Mouse (Mus musculus): ENCODE measurements around the gene Washc2.
"Not testable (repeated sequence)": the region's sequence is repeated elsewhere in the genome, so short reads cannot be mapped to it uniquely, and the experiment has no call there.

Washc2 gene

GRCm38 (mm10) chr6:116207729-116208534, at the start of gene Washc2:
Gene Washc2, plus strand, starts transcription at chr6:116208038.
- DNase-seq (ENCODE audit: low spot score) = peak; percentile 93

GRCm38 (mm10) chr6:116166383-116166782, 41.5 kb upstream of the Washc2 start:
- no peak for DNase-seq (ENCODE audit: low spot score)

GRCm38 (mm10) chr6:116173511-116174099, 34.2 kb upstream of the Washc2 start:
- DNase-seq (ENCODE audit: low spot score) = not testable (repeated sequence)

GRCm38 (mm10) chr6:116178376-116178775, 29.5 kb upstream of the Washc2 start:
- DNase-seq (ENCODE audit: low spot score) = no peak

GRCm38 (mm10) chr6:116180731-116181130, 27.1 kb upstream of the Washc2 start:
- DNase-seq (ENCODE audit: low spot score) = no peak

- no peak for DNase-seq (ENCODE audit: low spot score)
Observed at GRCm38 (mm10) chr6:116183509-116183908, 24.3 kb upstream of the Washc2 start.

GRCm38 (mm10) chr6:116186485-116186884, 21.4 kb upstream of the Washc2 start:
- no peak for DNase-seq (ENCODE audit: low spot score)

GRCm38 (mm10) chr6:116189417-116189816, 18.4 kb upstream of the Washc2 start:
- no peak for DNase-seq (ENCODE audit: low spot score)

- DNase-seq (ENCODE audit: low spot score) = no peak
Observed at GRCm38 (mm10) chr6:116192809-116193311, 15.0 kb upstream of the Washc2 start.

- peak; percentile 97 for DNase-seq (ENCODE audit: low spot score)
Observed at GRCm38 (mm10) chr6:116193394-116194393, 14.1 kb upstream of the Washc2 start, which contains the start of gene Tmcc1. Gene Tmcc1, minus strand, starts transcription at chr6:116193486.

- no peak for DNase-seq (ENCODE audit: low spot score)
Observed at GRCm38 (mm10) chr6:116195811-116196210, 12.0 kb upstream of the Washc2 start.

GRCm38 (mm10) chr6:116198173-116198572, 9.7 kb upstream of the Washc2 start:
- DNase-seq (ENCODE audit: low spot score) = no peak

- no peak for DNase-seq (ENCODE audit: low spot score)
Observed at GRCm38 (mm10) chr6:116199682-116200081, 8.2 kb upstream of the Washc2 start.

GRCm38 (mm10) chr6:116227767-116228166, 19.9 kb downstream of the Washc2 start:
- no peak for DNase-seq (ENCODE audit: low spot score)

GRCm38 (mm10) chr6:116228785-116229525, 21.1 kb downstream of the Washc2 start:
- peak; percentile 53 for DNase-seq (ENCODE audit: low spot score)

GRCm38 (mm10) chr6:116234821-116235220, 27.0 kb downstream of the Washc2 start:
- not testable (repeated sequence) for DNase-seq (ENCODE audit: low spot score)

- DNase-seq (ENCODE audit: low spot score) = no peak
Observed at GRCm38 (mm10) chr6:116235336-116235735, 27.5 kb downstream of the Washc2 start.

- no peak for DNase-seq (ENCODE audit: low spot score)
Observed at GRCm38 (mm10) chr6:116238083-116238482, 30.2 kb downstream of the Washc2 start.

- no peak for DNase-seq (ENCODE audit: low spot score)
Observed at GRCm38 (mm10) chr6:116240371-116240770, 32.5 kb downstream of the Washc2 start.

- no peak for DNase-seq (ENCODE audit: low spot score)
Observed at GRCm38 (mm10) chr6:116259649-116260048, 51.8 kb downstream of the Washc2 start.

- no peak for DNase-seq (ENCODE audit: low spot score)
Observed at GRCm38 (mm10) chr6:116260481-116260880, 52.6 kb downstream of the Washc2 start.
